Mouse (Mus musculus): ENCODE measurements at regions not wholly inside any gene's neighbourhood (a gene's known extent, or its start where the extent isn't known, plus 50 kb on each side); places are given as distances from the start of the nearest gene placed in this dataset.

DNA sequence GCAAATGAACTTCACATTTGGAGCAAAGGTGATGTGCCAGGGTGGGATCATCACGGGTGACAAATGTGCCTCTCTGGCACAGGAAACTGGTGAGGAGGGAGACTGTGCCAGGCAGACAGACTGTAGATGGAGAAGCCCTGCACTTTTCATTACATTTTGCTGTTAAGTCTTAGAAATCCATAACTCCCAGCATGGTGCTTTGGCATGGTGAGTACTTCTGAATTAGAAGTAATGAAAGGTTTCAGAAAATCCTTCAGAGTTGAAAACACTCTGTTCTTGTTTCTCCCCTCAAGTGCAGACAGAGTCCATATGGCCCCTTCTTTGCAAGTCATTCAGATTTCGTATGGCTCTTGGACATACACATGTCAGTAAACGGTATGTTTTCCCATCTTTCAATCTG lies 528.2 kb downstream of the Kctd8 start:
- ATAC-seq (peak; percentile 66), DNase-seq (peak; percentile 12)
- 40% methylated on average over 3 of the region's 3 CpGs for WGBS
- H3K27ac ChIP-seq (ENCODE audit: low read depth, low read length), result no peak overlapping the region
- H3K4me2 ChIP-seq (ENCODE audit: low read depth), result no peak overlapping the region
- no peaks in the 10 kb centered on the region for H3K9me3 ChIP-seq (ENCODE audit: low read length)
- no peak for TF ChIP-seq CTCF (IDR thresholded peaks at IDR 0.05; ENCODE audit: low read depth)
- no peak overlapping the region for H3K4me3 ChIP-seq (ENCODE audit: low read depth, low read length)
- H3K27me3 ChIP-seq (ENCODE audit: insufficient read depth, low read length), result no peaks in the 10 kb centered on the region
- H3K4me1 ChIP-seq (ENCODE audit: insufficient read depth), result no peaks in the 10 kb centered on the region
- H3K36me3 ChIP-seq (ENCODE audit: insufficient read depth), result no peaks in the 10 kb centered on the region
- no peak overlapping the region for H3K9ac ChIP-seq

DNA sequence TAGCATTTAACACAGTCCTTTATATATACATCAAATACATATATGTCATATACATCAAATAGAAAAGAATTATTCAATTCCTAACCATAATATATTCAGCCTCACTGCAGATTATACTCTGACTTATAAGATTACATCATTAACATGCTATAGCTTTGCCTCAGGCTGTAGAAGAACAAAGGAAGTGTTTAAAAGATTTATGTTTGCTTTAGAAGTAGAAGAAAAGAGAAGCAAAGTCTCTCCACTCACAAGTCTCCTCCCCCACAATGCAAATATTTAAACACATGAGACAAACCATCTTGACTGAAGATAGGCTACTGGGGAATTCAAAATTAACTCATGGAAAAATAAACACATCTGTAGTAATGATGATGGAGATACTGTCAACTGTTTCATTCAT lies 531.5 kb downstream of the Kctd8 start:
- H3K4me1 ChIP-seq (ENCODE audit: insufficient read depth), result no peaks in the 10 kb centered on the region
- H3K9me3 ChIP-seq (ENCODE audit: low read length), result no peaks in the 10 kb centered on the region
- no peak for DNase-seq
- TF ChIP-seq CTCF (IDR thresholded peaks at IDR 0.05; ENCODE audit: low read depth), result no peak
- no peak overlapping the region for H3K9ac ChIP-seq
- no peaks in the 10 kb centered on the region for H3K27me3 ChIP-seq (ENCODE audit: insufficient read depth, low read length)
- no peaks in the 10 kb centered on the region for H3K36me3 ChIP-seq (ENCODE audit: insufficient read depth)
- ATAC-seq, result no peak
- H3K4me2 ChIP-seq (ENCODE audit: low read depth), result no peak overlapping the region
- H3K27ac ChIP-seq (ENCODE audit: low read depth, low read length), result no peak overlapping the region
- no peak overlapping the region for H3K4me3 ChIP-seq (ENCODE audit: low read depth, low read length)

Measured in forebrain, postnatal 0 days (tissue).